Mouse (Mus musculus) gastrocnemius, adult 8-10 months (tissue): ENCODE data around the gene Tpm1. TPM values are rescaled to one million over a fixed set of nuclear protein-coding genes. Genes with fewer than 3 reads are reported as not detected.

ENCODE experiments used
- DNase-seq, 2 experiments: peaks; one replicate each; pipeline ENCODE4 v3.0.0; 2022; ENCODE audit warnings: low spot score in 2 of 2
- total RNA-seq, 4 experiments: library from RNA; stranded (reverse); gene quantifications; 2 replicates each; pipeline ENCODE4 v1.2.4; 2022

Gene Tpm1
- total RNA-seq, 4 experiments from 2014 or later, result 24,112 to 28,307 (median 24,365) TPM

GRCm38 (mm10) chr9:66988888-66989414 lies 60.3 kb downstream of the Tpm1 start:
- no peak for DNase-seq

- DNase-seq, result no peak
Measured at GRCm38 (mm10) chr9:66988198-66988887, 60.9 kb downstream of the Tpm1 start.

GRCm38 (mm10) chr9:66985377-66985776 lies 63.8 kb downstream of the Tpm1 start:
- DNase-seq, result no peak

- no peak for DNase-seq
Measured at GRCm38 (mm10) chr9:66982085-66982484, 67.1 kb downstream of the Tpm1 start.

DNA sequence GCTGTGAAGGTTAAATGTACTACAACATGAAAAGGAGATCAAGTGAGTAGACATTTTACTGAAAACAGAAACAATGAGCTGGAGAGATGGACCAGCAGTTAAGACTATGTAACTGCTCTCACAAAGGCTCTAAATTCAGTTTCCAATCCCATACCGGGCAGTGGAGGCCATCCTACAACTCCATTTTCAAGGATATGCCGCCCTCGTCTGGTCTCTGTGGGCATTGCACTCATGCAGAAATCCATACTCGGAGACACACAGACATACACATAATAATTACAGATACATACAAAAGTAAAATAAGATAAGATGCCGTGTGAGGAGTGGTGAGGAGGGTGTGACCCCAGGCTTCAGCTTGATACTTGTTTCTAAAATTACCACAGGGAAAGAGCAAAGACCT lies 68.7 kb downstream of the Tpm1 start:
- DNase-seq, result peak; percentile 21 to 26

GRCm38 (mm10) chr9:66978468-66978867 lies 70.7 kb downstream of the Tpm1 start:
- no peak for DNase-seq

DNA sequence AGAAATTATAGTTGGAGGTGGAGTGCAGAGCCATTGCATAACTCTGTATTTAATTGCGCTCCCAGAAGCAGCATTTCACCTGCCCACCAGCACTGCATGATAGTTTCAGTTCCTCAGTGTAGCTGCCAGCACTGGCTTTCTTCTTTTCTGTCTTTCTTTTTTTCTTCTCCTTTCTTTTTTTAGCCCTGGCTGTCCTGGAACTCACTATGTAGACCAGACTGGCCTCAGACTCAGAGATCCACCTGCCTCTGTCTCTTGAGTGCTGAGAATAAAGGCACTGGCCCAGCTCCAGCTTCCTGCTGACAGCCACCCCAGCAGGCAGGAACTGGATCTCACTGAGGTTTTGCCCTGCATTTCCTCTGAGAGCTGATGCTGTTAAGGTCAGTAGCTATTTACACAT lies 71.2 kb downstream of the Tpm1 start:
- DNase-seq, result no peak

DNA sequence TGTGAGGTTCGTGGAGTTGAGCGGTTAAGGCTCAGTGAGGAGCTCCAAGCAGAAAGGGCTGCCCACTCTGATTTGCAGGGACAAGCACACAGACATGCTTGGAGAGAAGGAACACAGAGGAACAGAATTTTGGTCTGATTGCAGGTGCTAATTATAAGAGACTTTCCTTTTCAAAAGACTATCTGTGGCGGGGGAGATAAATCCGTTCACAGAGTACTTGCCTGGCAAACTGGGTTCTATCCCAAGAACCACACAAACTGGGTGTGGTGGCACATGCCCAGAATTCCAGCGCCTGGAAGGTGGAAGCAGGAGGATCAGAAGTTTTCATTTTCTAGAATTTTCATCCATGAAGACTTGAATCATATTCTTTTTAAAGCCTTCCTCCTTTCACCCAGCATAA lies 72.1 kb downstream of the Tpm1 start:
- no peak for DNase-seq

GRCm38 (mm10) chr9:66975239-66975645 lies 74.0 kb downstream of the Tpm1 start, which contains the start of gene Lactb:
Gene Lactb (minus strand): TSS chr9:66975484.
- DNase-seq, result peak; percentile 92 to 95

- peak; percentile 60 to 62 for DNase-seq
Measured at GRCm38 (mm10) chr9:66974721-66975225, 74.4 kb downstream of the Tpm1 start.

Other genes with a start within 250 kb of the Tpm1 start
- gene Aph1c, start 214.7 kb downstream of the Tpm1 start, total RNA-seq, result 1 to 10 TPM in 2 of 4 experiments, under 1 TPM in 2; 0.34 to 1.9 (median 1.3) TPM
- gene Rab8b, start 129.7 kb downstream of the Tpm1 start, total RNA-seq, result 1 to 10 TPM; 5.1 to 6.4 (median 5.8) TPM
- gene Rps27l, start 103.3 kb downstream of the Tpm1 start, total RNA-seq, result 100 to 1,000 TPM; 223 to 268 (median 240) TPM
- gene Lactb, start 73.9 kb downstream of the Tpm1 start, total RNA-seq, result 10 to 100 TPM; 18.3 to 23.1 (median 22.6) TPM